Mouse (Mus musculus): ENCODE results near the gene Elobl. TPM values are rescaled to one million over a fixed set of nuclear protein-coding genes. Genes with fewer than 3 reads are reported as not detected.

Gene Elobl
- not detected in 2 replicates for polyA plus RNA-seq (2015; fragmentation: Nextera tagmentation; extraction: Ambion mirVana)

DNA sequence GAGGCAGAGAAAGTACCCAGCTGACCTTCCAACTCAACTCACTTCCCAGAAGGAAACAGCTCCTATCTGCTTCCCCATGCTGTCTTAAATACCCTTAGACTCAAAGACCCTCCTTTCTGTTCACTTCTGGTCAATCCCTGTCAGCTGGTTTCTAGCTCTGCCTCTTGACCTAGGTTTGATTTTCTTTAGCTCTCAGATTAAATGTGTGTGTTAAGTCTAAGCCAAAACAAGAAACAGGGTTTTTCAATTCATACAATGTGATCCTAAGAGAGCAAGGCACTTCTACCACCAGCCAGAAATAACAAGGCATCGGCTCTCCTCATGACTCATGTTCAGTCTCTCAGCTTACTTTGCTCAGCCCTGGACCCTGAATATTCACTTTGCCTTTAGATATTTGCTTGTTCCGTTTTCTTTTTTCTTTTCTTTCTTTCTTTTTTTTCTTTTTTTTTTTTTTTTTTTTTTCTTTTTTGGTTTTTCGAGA is at the start of gene Elobl:
Elobl (minus strand) TSS at position 51 of the 481 bp plus-strand sequence.
- Histone ChIP-seq H3K9ac (no peak within 1 kb of the TSS), H3K27me3 (no peaks in the 10 kb centered on the region), H3K9me3 (no peaks in the 10 kb centered on the region), H3K27ac (no peak within 1 kb of the TSS), H3K36me3 (no peaks in the 10 kb centered on the region), H3K4me1 (no peaks in the 10 kb centered on the region), H3K4me3 (no peak within 1 kb of the TSS), H3K4me2 (no peak within 1 kb of the TSS)
- ATAC-seq (ENCODE audit: insufficient number of reproducible peaks, insufficient read depth, low FRiP score, low TSS enrichment, low read depth), result no peak
- WGBS, result 81% methylated on average over 3 of the region's 3 CpGs

DNA sequence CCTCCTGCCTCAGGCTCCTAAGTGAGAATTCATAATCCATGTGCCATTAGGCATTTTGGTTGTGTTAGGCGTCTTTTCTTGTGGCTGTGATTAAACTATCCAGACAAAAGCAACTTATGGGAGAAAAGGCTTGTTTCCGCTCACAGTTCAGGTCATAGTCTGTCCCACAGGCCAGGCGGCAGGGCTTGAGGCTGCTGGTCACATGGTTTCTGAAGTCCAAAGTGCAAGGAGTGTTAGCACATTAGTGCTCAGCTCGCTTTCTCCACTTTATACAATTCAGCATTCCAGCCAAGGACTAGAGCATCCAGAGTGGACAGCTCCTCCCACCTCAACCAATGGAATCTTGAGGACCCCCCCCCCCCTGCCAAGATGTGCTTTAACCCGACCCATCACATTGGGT is 45.5 kb upstream of the Elobl start:
- no peak overlapping the region for H3K4me3 ChIP-seq
- no peak overlapping the region for H3K9ac ChIP-seq
- ATAC-seq (ENCODE audit: insufficient number of reproducible peaks, insufficient read depth, low FRiP score, low TSS enrichment, low read depth), result no peak
- WGBS, result 74% methylated on average over 5 of the region's 5 CpGs
- H3K9me3 ChIP-seq, result no peaks in the 10 kb centered on the region
- H3K36me3 ChIP-seq, result peaks cover 6% of the 10 kb centered on the region; the same call in 1 of the 2 replicates
- no peak overlapping the region for H3K27ac ChIP-seq
- H3K4me1 ChIP-seq, result no peaks in the 10 kb centered on the region
- H3K27me3 ChIP-seq, result no peaks in the 10 kb centered on the region
- no peak overlapping the region for H3K4me2 ChIP-seq

DNA sequence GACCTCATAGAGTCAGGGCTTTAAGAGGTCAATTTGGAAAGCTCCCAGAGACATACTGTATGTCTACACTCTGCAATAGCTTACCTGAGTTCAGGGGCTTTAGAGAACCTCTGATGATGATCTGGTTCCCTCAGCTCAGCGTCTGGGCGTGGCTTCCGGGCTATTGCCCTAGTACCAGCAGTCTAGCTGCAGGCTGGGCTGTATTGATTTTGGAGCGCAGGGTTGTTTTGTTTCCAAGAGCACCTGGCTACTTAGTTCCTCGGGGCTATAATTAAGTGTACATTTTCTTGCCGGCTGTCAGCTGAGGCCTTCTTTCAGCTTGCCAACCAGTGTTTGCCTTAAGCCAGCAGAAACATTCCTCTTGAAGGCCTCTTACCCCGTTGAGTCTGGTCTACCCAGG is 42.8 kb upstream of the Elobl start:
- H3K4me2 ChIP-seq, result no peak overlapping the region
- WGBS, result 62% methylated on average over 7 of the region's 7 CpGs
- no peak overlapping the region for H3K9ac ChIP-seq
- no peak overlapping the region for H3K27ac ChIP-seq
- H3K36me3 ChIP-seq, result peaks cover 6% of the 10 kb centered on the region; the same call in 1 of the 2 replicates
- no peaks in the 10 kb centered on the region for H3K9me3 ChIP-seq
- no peak overlapping the region for H3K4me3 ChIP-seq
- H3K4me1 ChIP-seq, result no peaks in the 10 kb centered on the region
- no peaks in the 10 kb centered on the region for H3K27me3 ChIP-seq
- ATAC-seq (ENCODE audit: insufficient number of reproducible peaks, insufficient read depth, low FRiP score, low TSS enrichment, low read depth), result no peak

DNA sequence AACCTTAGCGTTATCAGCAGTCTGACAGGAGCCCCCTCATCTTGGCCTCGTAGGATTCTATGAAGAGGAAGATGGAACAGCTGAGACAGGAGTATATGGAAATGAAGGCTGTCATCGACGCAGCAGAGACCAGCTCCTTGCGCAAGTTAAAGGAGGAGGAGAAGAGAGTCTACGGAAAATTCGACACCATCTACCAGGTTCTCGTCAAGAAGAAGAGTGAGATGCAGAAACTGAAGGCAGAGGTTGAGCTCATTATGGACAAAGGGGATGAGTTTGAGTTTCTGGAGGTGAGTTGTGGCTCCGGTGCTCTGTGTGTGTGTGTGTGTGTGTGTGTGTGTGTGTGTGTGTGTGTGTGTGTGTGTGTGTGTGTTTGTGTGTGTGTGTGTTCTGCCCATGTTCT is 42.3 kb upstream of the Elobl start:
- Histone ChIP-seq H3K36me3 (peaks cover 6% of the 10 kb centered on the region; the same call in 1 of the 2 replicates), H3K27ac (no peak overlapping the region), H3K4me1 (no peaks in the 10 kb centered on the region), H3K9ac (no peak overlapping the region), H3K4me2 (no peak overlapping the region), H3K27me3 (no peaks in the 10 kb centered on the region), H3K9me3 (no peaks in the 10 kb centered on the region), H3K4me3 (no peak overlapping the region)
- no peak for ATAC-seq (ENCODE audit: insufficient number of reproducible peaks, insufficient read depth, low FRiP score, low TSS enrichment, low read depth)
- 84% methylated on average over 9 of the region's 9 CpGs for WGBS

DNA sequence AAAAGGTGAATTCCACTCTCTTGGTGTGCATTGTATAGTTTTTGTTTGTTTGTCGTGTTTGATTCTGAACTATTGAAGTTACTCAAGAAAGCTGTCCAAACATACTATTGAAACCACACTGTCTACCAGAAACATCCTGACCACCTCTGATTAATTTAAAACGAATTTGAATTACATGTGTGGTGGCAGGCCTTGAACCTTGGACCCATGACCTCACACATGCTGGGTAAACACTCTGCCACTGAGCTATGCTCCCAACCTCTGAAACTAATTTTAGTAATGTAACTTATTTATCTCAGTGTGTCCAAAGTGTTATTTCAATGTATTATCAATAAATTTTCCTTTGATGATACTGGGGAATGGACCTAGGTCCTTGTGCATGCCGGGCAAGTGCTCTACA is 40.9 kb upstream of the Elobl start:
- no peak for ATAC-seq (ENCODE audit: insufficient number of reproducible peaks, insufficient read depth, low FRiP score, low TSS enrichment, low read depth)
- 84% methylated on average over 3 of the region's 3 CpGs for WGBS
- Histone ChIP-seq H3K4me2 (no peak overlapping the region), H3K36me3 (peaks cover 6% of the 10 kb centered on the region; the same call in 1 of the 2 replicates), H3K4me1 (no peaks in the 10 kb centered on the region), H3K27ac (no peak overlapping the region), H3K9ac (no peak overlapping the region), H3K4me3 (no peak overlapping the region), H3K27me3 (no peaks in the 10 kb centered on the region), H3K9me3 (no peaks in the 10 kb centered on the region)

DNA sequence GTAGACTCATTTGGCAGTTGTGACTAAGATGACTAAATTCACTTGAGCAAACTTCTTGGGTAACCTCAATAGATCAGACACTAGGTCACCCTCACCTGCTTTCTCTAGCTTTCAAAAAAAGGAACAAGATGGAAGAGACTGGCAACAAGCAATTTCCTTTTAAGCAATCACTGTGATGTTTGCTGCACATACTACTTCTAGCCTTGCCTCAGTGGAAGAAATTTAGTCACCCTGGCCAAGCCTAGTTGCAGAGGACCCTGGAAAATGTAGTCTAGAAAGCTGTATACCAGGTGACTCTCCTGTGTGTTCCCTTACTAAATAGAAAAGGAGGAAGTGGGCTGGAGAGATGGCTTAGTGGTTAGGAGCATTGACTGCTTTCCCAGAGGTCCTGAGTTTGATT is 39.7 kb upstream of the Elobl start:
- peaks cover 2% of the 10 kb centered on the region; the same call in 1 of the 2 replicates for H3K36me3 ChIP-seq
- ATAC-seq (ENCODE audit: insufficient number of reproducible peaks, insufficient read depth, low FRiP score, low TSS enrichment, low read depth), result no peak
- H3K4me3 ChIP-seq, result no peak overlapping the region

DNA sequence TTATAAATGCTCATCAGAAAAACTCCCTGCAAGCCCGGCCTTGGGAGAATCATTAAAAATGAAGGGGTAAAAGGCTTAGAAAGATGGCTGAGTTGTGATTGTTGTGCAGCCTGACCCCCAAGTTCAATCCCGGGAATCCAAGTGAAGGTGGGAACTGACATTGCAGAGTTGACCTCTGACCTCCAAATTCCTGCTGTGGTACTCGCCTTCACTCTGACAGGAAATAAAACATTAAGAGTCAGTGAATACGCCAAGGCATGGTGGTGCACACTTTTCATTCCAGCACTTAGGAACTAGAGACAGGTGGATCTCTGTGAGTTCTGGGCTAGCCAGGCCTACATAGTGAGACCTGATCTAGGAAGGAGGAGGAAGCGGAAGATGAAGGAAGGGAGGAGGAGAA is 38.7 kb upstream of the Elobl start:
- Histone ChIP-seq H3K4me3 (no peak overlapping the region), H3K36me3 (no peaks in the 10 kb centered on the region), H3K27ac (no peak overlapping the region), H3K4me1 (no peaks in the 10 kb centered on the region), H3K27me3 (peaks cover 3% of the 10 kb centered on the region; the same call in 1 of the 2 replicates), H3K9ac (no peak overlapping the region), H3K9me3 (no peaks in the 10 kb centered on the region), H3K4me2 (no peak overlapping the region)
- no peak for ATAC-seq (ENCODE audit: insufficient number of reproducible peaks, insufficient read depth, low FRiP score, low TSS enrichment, low read depth)
- 55% methylated on average over 5 of the region's 5 CpGs for WGBS

More for the DNA sequence above, 39.7 kb upstream of the Elobl start:
- Histone ChIP-seq H3K9ac (no peak overlapping the region), H3K9me3 (no peaks in the 10 kb centered on the region), H3K4me1 (no peaks in the 10 kb centered on the region), H3K27me3 (no peaks in the 10 kb centered on the region), H3K27ac (no peak overlapping the region), H3K4me2 (no peak overlapping the region)

DNA sequence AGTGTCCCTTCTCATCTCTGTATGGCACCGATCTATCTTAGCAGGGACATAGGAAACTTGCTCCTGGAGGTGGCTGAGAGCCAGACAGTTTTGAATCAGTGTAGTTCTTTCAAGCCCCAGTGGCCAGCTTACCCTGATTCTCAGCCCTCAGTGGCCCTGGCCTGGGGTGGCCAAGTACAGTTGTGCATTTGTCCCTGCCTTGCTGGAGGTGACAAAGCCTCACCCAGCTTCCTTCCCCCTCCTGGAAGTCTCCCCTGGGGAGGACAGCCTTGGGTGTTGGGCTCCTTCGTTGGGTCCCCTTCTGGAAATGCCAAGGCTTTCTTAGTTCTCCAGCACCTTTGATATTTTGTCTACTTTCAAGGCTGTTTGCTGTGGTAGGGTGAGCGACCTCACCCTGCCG is 37.0 kb upstream of the Elobl start:
- no peaks in the 10 kb centered on the region for H3K36me3 ChIP-seq
- H3K27me3 ChIP-seq, result peaks cover 20% of the 10 kb centered on the region
- peaks cover 8% of the 10 kb centered on the region for H3K4me1 ChIP-seq
- no peak overlapping the region for H3K4me2 ChIP-seq
- no peak overlapping the region for H3K4me3 ChIP-seq
- no peak overlapping the region for H3K27ac ChIP-seq
- WGBS, result 78% methylated on average over 4 of the region's 4 CpGs
- no peak for ATAC-seq (ENCODE audit: insufficient number of reproducible peaks, insufficient read depth, low FRiP score, low TSS enrichment, low read depth)
- H3K9me3 ChIP-seq, result no peaks in the 10 kb centered on the region
- H3K9ac ChIP-seq, result no peak overlapping the region

DNA sequence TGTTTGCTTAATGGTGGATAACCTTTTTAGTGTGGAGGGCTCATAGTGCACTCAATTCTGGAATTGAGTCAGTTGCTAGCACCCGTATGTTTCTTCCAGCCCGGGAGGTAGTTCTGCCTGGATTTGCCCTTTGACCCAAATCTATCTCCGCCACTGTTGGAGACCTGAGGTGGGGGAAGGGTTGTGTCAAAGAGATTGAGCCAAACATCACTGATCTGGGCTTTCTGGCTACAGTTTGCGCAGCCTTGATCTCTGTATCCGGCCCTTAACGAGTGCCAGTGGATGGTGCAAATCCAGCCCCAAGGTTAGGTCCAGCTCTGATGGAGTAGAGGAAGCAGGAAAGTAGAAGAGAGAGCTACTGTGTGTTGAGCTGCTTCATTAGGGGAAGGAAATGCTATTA is 36.3 kb upstream of the Elobl start:
- peaks cover 8% of the 10 kb centered on the region for H3K4me1 ChIP-seq
- no peak for ATAC-seq (ENCODE audit: insufficient number of reproducible peaks, insufficient read depth, low FRiP score, low TSS enrichment, low read depth)
- WGBS, result 45% methylated on average over 6 of the region's 6 CpGs

DNA sequence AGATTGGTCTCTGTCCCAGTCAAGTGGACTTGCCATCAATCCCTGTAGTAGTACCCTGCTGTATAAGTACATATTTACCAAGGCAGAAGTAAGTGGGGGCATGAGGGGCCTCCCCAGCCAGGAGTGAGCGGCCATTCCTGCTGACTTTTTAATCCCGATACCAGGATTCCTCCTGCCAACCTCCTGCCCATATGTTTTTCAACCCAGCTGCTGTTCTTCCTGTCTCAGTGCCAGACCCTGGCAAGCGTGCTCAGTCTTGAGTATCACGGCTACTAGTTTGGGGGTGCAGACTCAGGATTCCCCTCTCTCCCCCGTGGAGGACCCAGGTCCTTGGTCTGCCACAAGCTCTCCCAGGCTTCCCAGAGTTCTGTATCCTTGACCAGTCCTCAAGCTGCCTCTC is 35.9 kb upstream of the Elobl start:
- WGBS, result 82% methylated on average over 5 of the region's 5 CpGs
- Histone ChIP-seq H3K27me3 (peaks cover 28% of the 10 kb centered on the region), H3K4me3 (no peak overlapping the region), H3K9ac (no peak overlapping the region), H3K4me1 (peaks cover 8% of the 10 kb centered on the region), H3K9me3 (no peaks in the 10 kb centered on the region), H3K36me3 (no peaks in the 10 kb centered on the region), H3K4me2 (0 out of 2 replicates have a peak overlapping the region, but pooled peaks have one; percentile 9), H3K27ac (no peak overlapping the region)
- no peak for ATAC-seq (ENCODE audit: insufficient number of reproducible peaks, insufficient read depth, low FRiP score, low TSS enrichment, low read depth)

More for the DNA sequence above, 36.3 kb upstream of the Elobl start:
- Histone ChIP-seq H3K9ac (no peak overlapping the region), H3K4me2 (0 out of 2 replicates have a peak overlapping the region, but pooled peaks have one; percentile 9), H3K9me3 (no peaks in the 10 kb centered on the region), H3K4me3 (no peak overlapping the region), H3K27ac (no peak overlapping the region), H3K27me3 (peaks cover 26% of the 10 kb centered on the region), H3K36me3 (no peaks in the 10 kb centered on the region)

DNA sequence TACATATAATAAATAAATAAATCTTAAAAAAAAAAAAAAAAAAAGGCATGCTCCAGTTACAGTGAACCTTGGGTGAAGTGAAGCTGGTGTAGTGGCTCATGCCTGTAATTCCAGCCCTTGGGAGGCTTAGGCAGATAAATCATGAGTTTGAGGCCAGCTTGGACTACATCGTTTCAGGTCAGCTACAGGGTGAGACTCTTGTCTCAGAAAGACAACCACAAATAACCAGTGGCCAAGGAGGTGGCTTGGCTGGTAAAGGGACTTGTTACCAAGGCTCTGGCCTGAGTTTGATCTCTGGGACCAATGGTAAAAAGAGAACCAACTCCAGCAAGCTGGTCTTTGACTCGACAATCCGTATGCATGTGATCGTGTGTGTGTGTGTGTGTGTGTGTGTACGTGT is 35.3 kb upstream of the Elobl start:
- no peak for ATAC-seq (ENCODE audit: insufficient number of reproducible peaks, insufficient read depth, low FRiP score, low TSS enrichment, low read depth)
- Histone ChIP-seq H3K9me3 (no peaks in the 10 kb centered on the region), H3K27me3 (peaks cover 28% of the 10 kb centered on the region), H3K9ac (no peak overlapping the region), H3K4me3 (no peak overlapping the region), H3K27ac (no peak overlapping the region), H3K4me2 (no peak overlapping the region), H3K36me3 (no peaks in the 10 kb centered on the region), H3K4me1 (peaks cover 8% of the 10 kb centered on the region)
- WGBS, result 89% methylated on average over 5 of the region's 5 CpGs

DNA sequence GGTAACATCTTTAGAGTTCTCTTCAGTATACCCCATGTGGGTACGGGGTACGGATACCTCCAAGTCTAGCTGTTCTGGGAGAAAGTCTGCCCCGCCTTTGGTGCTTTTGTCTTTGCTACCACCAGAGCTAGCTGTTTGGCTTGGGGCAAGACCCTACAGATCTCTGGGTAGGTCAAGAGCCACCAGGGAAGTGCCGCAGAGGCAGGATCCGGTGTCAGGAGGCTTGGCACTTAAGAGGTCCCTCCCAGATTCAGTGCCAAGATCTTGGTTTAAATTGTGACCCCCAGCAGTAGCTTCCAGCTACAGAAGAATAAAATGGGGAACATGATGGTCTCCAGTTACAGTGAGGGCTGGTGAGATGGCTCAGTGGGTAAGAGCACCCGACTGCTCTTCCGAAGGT is 34.8 kb upstream of the Elobl start:
- 93% methylated on average over 7 of the region's 7 CpGs for WGBS
- H3K4me1 ChIP-seq, result peaks cover 11% of the 10 kb centered on the region

DNA sequence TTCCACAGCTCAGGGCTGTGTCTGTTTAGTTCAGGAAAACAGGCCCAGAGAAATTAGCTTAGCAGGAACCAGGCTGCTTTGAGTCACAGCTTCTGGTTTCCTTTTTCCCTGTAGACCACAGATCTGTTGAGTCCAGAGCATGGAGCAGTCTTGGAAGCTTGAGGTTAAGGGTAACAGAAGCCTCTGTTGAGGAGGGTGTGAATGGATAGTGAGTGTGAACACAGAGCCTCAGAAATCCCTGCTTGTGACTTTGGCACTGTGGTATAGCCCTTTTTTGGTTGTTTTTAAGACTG is 33.7 kb upstream of the Elobl start:
- Histone ChIP-seq H3K27me3 (peaks cover 28% of the 10 kb centered on the region), H3K4me2 (peak overlapping the region; percentile 65; the same call in 1 of the 2 replicates), H3K4me3 (no peak overlapping the region), H3K9ac (no peak overlapping the region), H3K27ac (no peak overlapping the region), H3K9me3 (no peaks in the 10 kb centered on the region), H3K4me1 (peaks cover 14% of the 10 kb centered on the region), H3K36me3 (no peaks in the 10 kb centered on the region)
- ATAC-seq (ENCODE audit: insufficient number of reproducible peaks, insufficient read depth, low FRiP score, low TSS enrichment, low read depth), result no peak

More for the DNA sequence above, 34.8 kb upstream of the Elobl start:
- H3K27ac ChIP-seq, result no peak overlapping the region
- no peaks in the 10 kb centered on the region for H3K9me3 ChIP-seq
- ATAC-seq (ENCODE audit: insufficient number of reproducible peaks, insufficient read depth, low FRiP score, low TSS enrichment, low read depth), result no peak
- no peak overlapping the region for H3K4me3 ChIP-seq
- no peak overlapping the region for H3K9ac ChIP-seq
- no peak overlapping the region for H3K4me2 ChIP-seq
- H3K36me3 ChIP-seq, result no peaks in the 10 kb centered on the region
- H3K27me3 ChIP-seq, result peaks cover 28% of the 10 kb centered on the region
